Mouse (Mus musculus): ENCODE results near the gene Trub1.

DNA sequence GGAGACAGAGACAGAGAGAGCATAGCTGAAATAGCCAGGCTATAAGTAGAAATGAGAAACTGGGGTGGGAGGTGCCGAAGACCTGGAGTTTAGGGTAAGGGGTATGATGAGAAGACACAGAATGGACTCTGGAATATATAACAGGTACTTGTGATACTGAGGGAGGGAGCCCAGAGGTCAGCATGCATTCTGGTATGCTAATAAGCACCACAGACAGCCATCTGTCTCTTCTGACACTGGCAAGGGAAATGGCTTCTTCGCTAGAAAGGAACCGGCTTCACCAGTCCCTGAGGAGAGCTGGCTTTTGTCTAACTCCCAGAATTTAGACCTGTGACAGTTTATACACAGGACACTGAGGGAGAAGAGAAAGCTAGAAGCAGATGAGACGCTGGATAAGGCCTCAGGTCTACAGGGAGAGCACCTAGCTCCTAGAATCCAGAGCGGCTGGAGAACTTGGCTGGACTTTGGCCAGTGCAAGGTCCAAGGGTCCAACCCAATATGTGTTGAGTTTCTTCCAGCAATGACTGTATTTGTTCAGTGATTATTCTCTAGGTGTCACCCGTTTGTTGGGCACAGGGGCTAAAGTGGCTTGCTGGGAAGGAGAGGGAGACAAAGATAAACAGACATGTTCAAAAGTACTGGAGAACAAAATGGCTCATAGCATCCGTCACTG lies 84.9 kb downstream of the Trub1 start:
- TF ChIP-seq CTCF (IDR thresholded peaks at IDR 0.05; ENCODE audit: borderline replicate concordance, control insufficient read depth, extremely low read depth, insufficient read depth, low read length, poor library complexity) (no peak), POLR2A (IDR thresholded peaks at IDR 0.05; ENCODE audit: control insufficient read depth, extremely low read depth, insufficient read depth, low read length, poor library complexity) (no peak)
